Mouse (Mus musculus) cerebellum, postnatal 4 days (tissue): ENCODE data around the gene Mup10.
"Not testable (repeated sequence)": the region's sequence is repeated elsewhere in the genome, so short reads cannot be mapped to it uniquely, and the experiment has no call there.

Source experiments
- DNase-seq, 2 experiments: peaks; one replicate each; pipeline ENCODE4 v3.0.0; 2022; ENCODE audit warnings: low spot score in 2 of 2, mixed read lengths in 1 of 2

Gene Mup10

GRCm38 (mm10) chr4:60582099-60582498 is at the start of gene Mup10:
Mup10 (minus strand) TSS chr4:60582199.
- not testable (repeated sequence) for DNase-seq
